Mouse (Mus musculus) heart, embryonic 14.5 days (tissue): ENCODE data around the gene Aff3. TPM values are rescaled to one million over a fixed set of nuclear protein-coding genes. Genes with fewer than 3 reads are reported as not detected.

ENCODE experiments used
- ATAC-seq: fragments of 200-750 bp; cut with Nextera tagmentation; 2 replicates; pipeline ENCODE4 v1.8.0; 2017; ENCODE audit warnings: low read depth, moderate TSS enrichment; ENCODE audit not compliant: insufficient number of reproducible peaks, insufficient read depth, low FRiP score
- H3K27ac ChIP-seq, 2 experiments: fragments of 200-500 bp in 1 of 2; fragments of 300-500 bp in 1 of 2; sonication (generic) in 1 of 2; replicated peaks in 1 of 2; 2 replicates each; pipeline ENCODE4 v1.5.1; 2012 to 2014; ENCODE audit warnings: low read depth in 2 of 2, low read length in 2 of 2, control low read depth in 1 of 2, mild to moderate bottlenecking in 1 of 2, mixed read lengths in 1 of 2; ENCODE audit not compliant: control insufficient read depth in 1 of 2, insufficient read depth in 1 of 2
- H3K27me3 ChIP-seq: fragments of 300-500 bp; sonication (generic); 2 replicates; pipeline ENCODE4 v1.6.1; 2014; ENCODE audit warnings: mild to moderate bottlenecking, low read length, control low read depth; ENCODE audit not compliant: control insufficient read depth, insufficient read depth
- H3K36me3 ChIP-seq: fragments of 300-500 bp; sonication (generic); 2 replicates; pipeline ENCODE4 v1.6.1; 2014; ENCODE audit warnings: mild to moderate bottlenecking, control low read depth, low read length, mixed read lengths; ENCODE audit not compliant: control insufficient read depth, insufficient read depth
- H3K4me1 ChIP-seq, 2 experiments: fragments of 200-500 bp in 1 of 2; fragments of 300-500 bp in 1 of 2; sonication (generic) in 1 of 2; 2 replicates each; pipeline ENCODE4 v1.6.1; 2012 to 2014; ENCODE audit warnings: low read length in 2 of 2, control low read depth in 1 of 2, mixed read lengths in 1 of 2; ENCODE audit not compliant: control insufficient read depth in 2 of 2, insufficient read depth in 2 of 2
- H3K4me2 ChIP-seq: fragments of 300-500 bp; sonication (generic); 2 replicates; pipeline ENCODE4 v1.6.1; 2014; ENCODE audit warnings: mild to moderate bottlenecking, low read length
- H3K4me3 ChIP-seq, 2 experiments: fragments of 200-500 bp in 1 of 2; fragments of 300-500 bp in 1 of 2; sonication (generic) in 1 of 2; 2 replicates each; pipeline ENCODE4 v1.5.1; 2012 to 2014; ENCODE audit warnings: low read length in 2 of 2, mild to moderate bottlenecking in 2 of 2, control low read depth in 1 of 2, low read depth in 1 of 2, moderate library complexity in 1 of 2; ENCODE audit not compliant: control insufficient read depth in 1 of 2, insufficient read depth in 1 of 2
- H3K9ac ChIP-seq: fragments of 300-500 bp; sonication (generic); 2 replicates; pipeline ENCODE4 v1.6.1; 2014; ENCODE audit warnings: mild to moderate bottlenecking, low read length
- H3K9me3 ChIP-seq: fragments of 300-500 bp; sonication (generic); 2 replicates; pipeline ENCODE4 v1.6.1; 2016; ENCODE audit warnings: low read length, control low read depth; ENCODE audit not compliant: control insufficient read depth
- WGBS: fragments of 180-500 bp; shearing (Covaris S2); extraction: QIAGEN DNeasy Blood & Tissue Kit; methylation state at CpG from one replicate; pipeline ENCODE4 v1.1.7; 2014; 5-methylcytosine and 5-hydroxymethylcytosine counted together
- polyA plus RNA-seq: library from polyadenylated mRNA; unstranded; fragments of >200 nt; fragmentation: Nextera tagmentation; extraction: Ambion mirVana; gene quantifications from 2 replicates; pipeline ENCODE4 v1.2.1, GENCODE M21; 2014

Gene Aff3
- polyA plus RNA-seq, 1 experiment from 2014 or later, result 4.1 TPM

DNA sequence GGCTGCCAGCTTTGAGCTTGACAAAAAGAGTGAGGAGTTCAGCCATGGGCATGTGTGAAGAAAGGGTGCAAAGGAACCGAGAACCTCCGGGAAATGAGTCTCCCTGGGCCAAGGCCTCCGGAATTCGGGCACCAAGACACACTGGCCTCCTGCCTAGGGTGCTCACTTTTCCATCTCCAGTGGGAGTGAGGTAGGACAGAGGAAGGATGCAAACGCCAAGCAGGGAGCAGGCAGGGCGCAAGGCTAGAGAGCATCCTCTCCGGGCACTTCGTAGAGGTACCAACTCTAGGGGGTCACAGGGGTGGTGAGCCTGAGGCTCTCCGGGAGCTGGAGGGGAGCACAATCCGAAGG, 38.4 kb downstream of the Aff3 start:
- Histone ChIP-seq H3K4me3 (peak overlapping the region; percentile 76 to 79), H3K4me2 (peak overlapping the region; percentile 86), H3K9ac (peak overlapping the region; percentile 82), H3K4me1 (peaks cover 0 to 14% of the 10 kb centered on the region in 2 experiments; a peak in 3 of 4 replicates), H3K27me3 (peaks cover 30% of the 10 kb centered on the region), H3K27ac (no peak overlapping the region), H3K9me3 (no peaks in the 10 kb centered on the region), H3K36me3 (no peaks in the 10 kb centered on the region)
- ATAC-seq, result no peak
- WGBS, result 3% methylated on average over 10 of the region's 10 CpGs

DNA sequence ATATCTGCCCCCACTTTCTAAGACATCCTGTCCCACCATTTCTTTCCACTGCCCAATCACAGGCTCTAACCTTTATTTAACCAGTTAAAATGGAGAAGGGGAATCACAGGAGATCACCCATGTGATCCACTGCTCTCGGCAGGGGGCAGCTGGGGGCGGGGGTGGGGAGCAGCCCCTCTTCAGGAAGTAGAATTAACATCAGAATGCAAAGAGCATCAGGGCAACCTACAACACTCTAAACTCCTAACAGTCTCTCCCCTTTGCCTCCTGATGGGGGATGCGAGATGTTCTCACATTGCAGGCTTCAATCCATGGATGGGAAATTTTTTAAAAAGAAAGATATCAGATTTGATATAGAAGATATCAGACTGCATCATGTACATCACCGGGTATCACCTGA, 42.9 kb downstream of the Aff3 start:
- ATAC-seq, result no peak
- H3K9me3 ChIP-seq, result no peaks in the 10 kb centered on the region
- 54% methylated on average over 4 of the region's 4 CpGs for WGBS
- H3K9ac ChIP-seq, result no peak overlapping the region
- no peak overlapping the region for H3K4me2 ChIP-seq
- H3K4me1 ChIP-seq, result peaks cover 3 to 8% of the 10 kb centered on the region in 2 experiments
- no peaks in the 10 kb centered on the region for H3K36me3 ChIP-seq
- peaks cover 9% of the 10 kb centered on the region; the same call in 1 of the 2 replicates for H3K27me3 ChIP-seq
- no peak overlapping the region for H3K4me3 ChIP-seq
- H3K27ac ChIP-seq, result no peak overlapping the region

DNA sequence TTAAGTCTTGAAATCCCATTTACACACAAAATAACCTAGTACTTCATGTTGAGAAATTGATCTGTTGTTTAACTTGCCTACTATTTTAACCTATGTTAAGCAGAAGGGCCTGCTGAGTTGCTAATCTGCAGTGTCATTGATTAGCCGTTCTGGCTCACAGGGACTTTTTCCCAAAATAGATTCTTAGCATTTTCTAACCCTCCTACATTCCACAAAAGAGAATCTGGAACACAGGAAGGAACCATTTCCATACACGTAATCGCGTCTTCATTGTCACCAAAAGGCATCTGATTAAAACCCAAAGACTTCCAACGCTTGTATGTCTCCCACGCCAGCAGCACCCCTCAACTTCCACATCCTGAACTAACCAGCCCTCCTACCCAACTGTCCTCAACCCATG, 44.4 kb downstream of the Aff3 start:
- no peaks in the 10 kb centered on the region for H3K9me3 ChIP-seq
- peaks cover 0 to 3% of the 10 kb centered on the region in 2 experiments; a peak in 2 of 4 replicates for H3K4me1 ChIP-seq
- no peaks in the 10 kb centered on the region for H3K36me3 ChIP-seq
- no peak overlapping the region for H3K9ac ChIP-seq
- 39% methylated on average over 6 of the region's 6 CpGs for WGBS
- H3K27ac ChIP-seq, result no peak overlapping the region
- H3K27me3 ChIP-seq, result no peaks in the 10 kb centered on the region
- ATAC-seq, result no peak
- H3K4me2 ChIP-seq, result no peak overlapping the region
- H3K4me3 ChIP-seq, result no peak overlapping the region

DNA sequence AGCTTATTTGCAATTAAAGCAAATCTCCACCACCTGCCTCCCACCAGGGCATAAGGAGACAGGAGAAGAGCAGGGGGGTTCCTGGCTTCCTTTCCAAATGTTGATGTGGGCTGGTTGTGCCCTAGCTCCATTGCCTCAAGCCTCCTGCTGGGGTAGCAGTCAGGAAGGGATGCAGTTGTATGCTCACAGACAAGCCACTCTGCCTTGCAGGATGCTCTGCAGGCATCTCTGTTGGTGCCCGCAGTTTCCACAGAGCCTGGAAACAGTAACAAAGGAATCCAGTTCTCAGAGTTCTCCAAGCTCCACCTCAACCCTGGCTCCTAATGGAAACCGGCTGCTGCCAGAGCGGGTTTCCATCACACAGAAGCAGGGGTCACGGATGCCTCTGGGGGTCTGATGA, 58.0 kb downstream of the Aff3 start:
- Histone ChIP-seq H3K36me3 (no peaks in the 10 kb centered on the region), H3K9ac (no peak overlapping the region), H3K4me2 (no peak overlapping the region), H3K9me3 (no peaks in the 10 kb centered on the region), H3K27me3 (no peaks in the 10 kb centered on the region), H3K27ac (no peak overlapping the region), H3K4me3 (no peak overlapping the region), H3K4me1 (no peaks in the 10 kb centered on the region)
- 65% methylated on average over 4 of the region's 4 CpGs for WGBS
- no peak for ATAC-seq

DNA sequence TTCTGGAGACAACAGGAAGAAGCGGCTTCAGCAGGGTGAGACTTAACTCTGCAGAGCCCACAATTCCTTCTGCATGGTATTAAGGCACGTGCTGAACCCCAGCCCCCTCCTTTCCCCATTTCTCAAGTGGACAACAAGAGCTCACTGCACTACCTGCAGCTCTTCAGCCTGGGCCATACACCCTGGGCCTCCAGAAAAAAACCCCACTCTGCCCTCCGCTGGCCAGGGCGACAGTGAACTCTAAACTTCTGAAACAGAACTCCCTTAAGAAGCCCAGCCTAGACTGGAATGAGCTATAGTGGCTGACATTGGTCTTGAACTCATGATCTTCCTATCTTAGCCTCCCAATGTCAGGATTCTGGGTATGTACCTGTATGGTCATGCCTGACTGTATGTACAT, 59.3 kb downstream of the Aff3 start:
- no peak overlapping the region for H3K4me3 ChIP-seq
- no peak overlapping the region for H3K4me2 ChIP-seq
- H3K27me3 ChIP-seq, result no peaks in the 10 kb centered on the region
- 82% methylated on average over 4 of the region's 4 CpGs for WGBS
- ATAC-seq, result no peak
- H3K36me3 ChIP-seq, result no peaks in the 10 kb centered on the region
- H3K9ac ChIP-seq, result no peak overlapping the region
- H3K27ac ChIP-seq, result no peak overlapping the region
- no peaks in the 10 kb centered on the region for H3K9me3 ChIP-seq
- peaks cover 0 to 1% of the 10 kb centered on the region in 2 experiments; a peak in 1 of 4 replicates for H3K4me1 ChIP-seq

DNA sequence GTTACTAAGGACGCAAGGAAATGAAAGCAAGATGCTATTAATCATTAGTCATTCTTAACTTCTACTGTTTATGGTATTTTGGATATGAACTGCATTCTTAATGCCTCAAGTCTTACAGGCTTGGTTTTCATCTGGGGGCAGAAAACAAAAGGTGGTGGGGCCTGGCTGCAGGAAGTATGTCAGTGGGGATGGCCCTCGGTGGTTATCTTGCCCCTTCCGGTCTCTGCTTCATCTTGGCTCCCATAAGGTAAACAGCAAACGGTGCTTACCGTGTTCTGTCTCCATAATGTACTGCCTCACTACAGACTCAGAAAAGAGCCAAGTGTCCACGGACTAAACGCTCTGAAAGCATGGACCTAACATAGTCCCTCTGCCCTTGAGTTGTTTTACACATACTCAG, 60.1 kb downstream of the Aff3 start:
- H3K27ac ChIP-seq, result no peak overlapping the region
- no peak overlapping the region for H3K4me2 ChIP-seq
- H3K9me3 ChIP-seq, result no peaks in the 10 kb centered on the region
- H3K4me3 ChIP-seq, result no peak overlapping the region
- H3K27me3 ChIP-seq, result no peaks in the 10 kb centered on the region
- 76% methylated on average over 7 of the region's 7 CpGs for WGBS
- no peak for ATAC-seq
- no peaks in the 10 kb centered on the region for H3K36me3 ChIP-seq
- peaks cover 0 to 3% of the 10 kb centered on the region in 2 experiments; a peak in 1 of 4 replicates for H3K4me1 ChIP-seq
- no peak overlapping the region for H3K9ac ChIP-seq

DNA sequence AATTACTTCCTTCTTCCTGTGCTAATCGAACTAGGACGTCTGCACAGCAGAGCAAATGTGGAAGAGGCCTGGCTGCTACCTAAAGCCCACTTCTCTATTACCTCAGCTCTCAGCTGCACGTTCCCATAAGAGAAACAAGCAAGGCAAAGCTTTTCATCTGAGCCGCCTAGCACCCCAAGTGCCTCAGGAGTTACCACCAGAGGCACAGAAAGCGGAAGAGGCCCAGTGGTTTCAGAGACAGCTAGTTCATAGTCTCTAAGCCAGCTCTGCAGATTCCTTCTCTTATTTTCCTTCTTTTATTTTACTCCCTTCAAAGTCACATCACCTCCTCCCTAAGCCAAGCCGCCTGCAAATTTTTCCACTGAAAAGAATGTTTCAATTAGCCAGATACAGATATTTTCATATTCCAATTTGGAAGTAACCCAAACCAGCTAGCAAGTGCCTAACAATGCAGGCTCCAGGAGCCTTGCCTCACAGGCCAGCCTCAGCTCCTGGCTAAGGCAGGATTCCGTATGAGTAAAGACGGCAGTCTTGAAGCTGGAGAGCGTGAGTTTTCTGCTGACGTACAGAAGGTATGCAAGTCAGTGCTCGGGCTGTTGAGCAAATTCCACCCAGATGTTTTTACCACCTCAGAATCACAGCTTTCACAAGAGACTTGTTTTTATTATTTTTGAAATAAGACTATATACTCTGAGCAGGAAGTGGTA, 62.8 kb downstream of the Aff3 start:
- no peak overlapping the region for H3K27ac ChIP-seq
- H3K4me3 ChIP-seq, result no peak overlapping the region
- 60% methylated on average over 11 of the region's 11 CpGs for WGBS
- H3K4me2 ChIP-seq, result no peak overlapping the region
- H3K9me3 ChIP-seq, result no peaks in the 10 kb centered on the region
- H3K27me3 ChIP-seq, result no peaks in the 10 kb centered on the region
- H3K4me1 ChIP-seq, result peaks cover 0 to 3% of the 10 kb centered on the region in 2 experiments; a peak in 1 of 4 replicates
- ATAC-seq, result no peak
- H3K9ac ChIP-seq, result no peak overlapping the region
- H3K36me3 ChIP-seq, result no peaks in the 10 kb centered on the region

DNA sequence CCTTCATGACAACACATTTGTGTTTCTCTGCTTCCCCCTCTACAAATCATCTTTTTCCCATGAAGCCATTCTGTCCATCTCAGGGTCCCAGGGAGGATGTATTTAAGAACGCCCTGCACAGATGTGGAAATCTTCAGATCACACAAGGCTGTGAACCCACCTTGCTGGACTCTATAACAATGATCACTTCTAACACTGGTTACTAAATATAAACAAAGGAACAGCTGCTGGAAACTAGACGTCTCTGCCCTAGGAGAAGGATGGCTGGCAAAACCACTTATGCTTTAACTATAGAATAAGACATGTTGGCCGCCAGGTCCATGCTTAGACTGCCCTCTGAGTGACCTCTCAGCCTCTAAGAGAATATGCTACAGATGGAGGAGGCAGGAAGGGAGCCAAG, 69.4 kb downstream of the Aff3 start:
- no peak for ATAC-seq
- Histone ChIP-seq H3K4me2 (no peak overlapping the region), H3K4me3 (no peak overlapping the region), H3K27ac (no peak overlapping the region), H3K4me1 (peaks cover under 1 to 9% of the 10 kb centered on the region in 2 experiments), H3K36me3 (no peaks in the 10 kb centered on the region), H3K9ac (no peak overlapping the region), H3K9me3 (no peaks in the 10 kb centered on the region), H3K27me3 (no peaks in the 10 kb centered on the region)
- 45% methylated on average over 3 of the region's 3 CpGs for WGBS
